Mouse (Mus musculus) intestine, postnatal 0 days (tissue): ENCODE data around the gene Gm45711. TPM values are rescaled to one million over a fixed set of nuclear protein-coding genes. Genes with fewer than 3 reads are reported as not detected.
A peak's percentile ranks its signal among the peaks of the same experiment; 100 is the strongest.
"Not testable (repeated sequence)": the region's sequence is repeated elsewhere in the genome, so short reads cannot be mapped to it uniquely, and the experiment has no call there.

Experiments used
- ATAC-seq: fragments of 200-750 bp; cut with Nextera tagmentation; 2 replicates; pipeline ENCODE4 v1.8.0; 2017; ENCODE audit warnings: mild to moderate bottlenecking, moderate TSS enrichment, moderate library complexity
- H3K27ac ChIP-seq: fragments of 300-500 bp; sonication (generic); 2 replicates; pipeline ENCODE4 v1.5.1; 2014; ENCODE audit warnings: mild to moderate bottlenecking, low read depth, low read length, moderate library complexity
- H3K27me3 ChIP-seq: fragments of 300-500 bp; sonication (generic); replicated peaks from 2 replicates; pipeline ENCODE4 v1.6.1; 2014; ENCODE audit warnings: low read length, mixed read lengths; ENCODE audit not compliant: control insufficient read depth, insufficient read depth
- H3K36me3 ChIP-seq: fragments of 300-500 bp; sonication (generic); 2 replicates; pipeline ENCODE4 v1.6.1; 2014; ENCODE audit warnings: mild to moderate bottlenecking, moderate library complexity; ENCODE audit not compliant: control insufficient read depth, insufficient read depth
- H3K4me1 ChIP-seq: fragments of 300-500 bp; sonication (generic); replicated peaks from 2 replicates; pipeline ENCODE4 v1.6.1; 2014; ENCODE audit warnings: antibody characterized with exemption, low read length, mixed read lengths; ENCODE audit not compliant: control insufficient read depth, insufficient read depth
- H3K4me2 ChIP-seq: fragments of 300-500 bp; sonication (generic); replicated peaks from 2 replicates; pipeline ENCODE4 v1.6.1; 2014; ENCODE audit warnings: low read depth, mild to moderate bottlenecking, moderate library complexity
- H3K4me3 ChIP-seq: fragments of 300-500 bp; sonication (generic); 2 replicates; pipeline ENCODE4 v1.5.1; 2014; ENCODE audit warnings: low read depth, low read length
- H3K9ac ChIP-seq: fragments of 300-500 bp; sonication (generic); 2 replicates; pipeline ENCODE4 v1.6.1; 2014; ENCODE audit warnings: mild to moderate bottlenecking, low read depth, low read length
- H3K9me3 ChIP-seq: fragments of 300-500 bp; sonication (generic); 2 replicates; pipeline ENCODE4 v1.6.1; 2016; ENCODE audit warnings: mixed run types; ENCODE audit not compliant: control insufficient read depth
- CTCF ChIP-seq: sonication (generic); IDR thresholded peaks from 2 replicates; pipeline ENCODE4 v1.5.1; 2016; ENCODE audit warnings: low read depth, mild to moderate bottlenecking, control low read depth, antibody characterized with exemption, moderate library complexity
- whole genome bisulfite sequencing: fragments of 180-500 bp; shearing (Covaris S2); extraction: QIAGEN DNeasy Blood & Tissue Kit; methylation state at CpG from one replicate; pipeline ENCODE4 v1.1.7; 2014; 5-methylcytosine and 5-hydroxymethylcytosine counted together
- polyA plus RNA-seq: library from polyadenylated mRNA; unstranded; fragments of >200 nt; fragmentation: Nextera tagmentation; extraction: Ambion mirVana; gene quantifications from 2 replicates; pipeline ENCODE4 v1.2.1, GENCODE M21; 2015

Gm45711 gene
- not detected in 2 replicates for polyA plus RNA-seq

DNA sequence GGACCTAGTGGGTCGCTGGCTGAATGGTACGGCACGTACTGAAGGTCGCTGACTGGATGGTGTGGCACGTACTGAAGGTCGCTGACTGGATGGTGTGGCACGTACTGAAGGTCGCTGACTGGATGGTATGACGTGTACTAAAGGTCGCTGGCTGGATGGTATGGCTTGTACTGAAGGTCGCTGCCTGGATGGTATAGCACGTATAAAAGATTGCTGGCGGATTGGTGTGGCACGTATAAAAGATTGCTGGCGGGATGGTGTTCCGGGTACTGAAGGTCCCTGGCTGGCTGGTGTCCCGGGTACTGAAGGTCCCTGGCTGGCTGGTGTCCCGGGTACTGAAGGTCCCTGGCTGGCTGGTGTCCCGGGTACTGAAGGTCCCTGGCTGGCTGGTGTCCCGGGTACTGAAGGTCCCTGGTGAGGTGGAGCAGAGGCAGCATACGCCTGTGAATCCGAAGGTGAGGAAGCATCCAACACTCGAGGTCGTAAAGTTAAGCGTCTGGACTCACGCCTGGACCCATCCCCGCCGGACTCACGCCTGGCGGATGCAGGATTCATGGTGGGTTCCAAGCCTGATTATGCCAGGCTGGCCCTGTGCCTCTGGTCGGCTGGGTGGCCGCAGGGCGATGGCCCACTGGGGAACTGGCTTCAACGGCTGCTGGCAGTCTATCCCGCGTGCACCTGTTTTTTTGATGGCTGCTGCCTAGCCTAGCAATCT, at the start of gene Gm45711, which contains the start of gene Cmtm1:
TSS of gene Gm45711 (minus strand) at position 641 of the 715 bp plus-strand sequence.
TSS of gene Cmtm1 (minus strand) at position 705 of the 715 bp plus-strand sequence.
- 89% methylated on average over 35 of the region's 36 CpGs for WGBS
- not testable (repeated sequence) for H3K27me3 ChIP-seq, H3K4me3 ChIP-seq, H3K4me1 ChIP-seq, H3K9ac ChIP-seq, H3K4me2 ChIP-seq, H3K9me3 ChIP-seq, H3K36me3 ChIP-seq, ATAC-seq, H3K27ac ChIP-seq

DNA sequence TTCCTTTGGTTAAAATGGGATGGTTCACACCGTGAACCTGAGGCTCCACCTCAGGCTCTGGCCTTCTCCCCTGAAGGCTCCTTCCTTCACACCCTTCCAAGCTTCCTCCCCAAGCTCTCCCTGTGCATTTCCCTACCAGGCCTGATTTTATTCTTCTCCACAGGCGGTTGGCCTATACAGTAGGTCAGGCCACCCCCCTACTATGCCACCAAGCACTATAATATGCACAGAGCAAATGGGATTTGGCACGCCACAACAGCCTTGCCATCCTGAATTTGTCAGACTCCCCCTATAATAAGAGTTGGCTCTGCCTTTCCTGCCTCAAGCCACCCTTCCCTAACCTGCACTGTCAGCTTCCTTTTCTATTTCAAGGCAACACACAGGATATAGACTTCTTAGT, 48.8 kb upstream of the Gm45711 start:
- Histone ChIP-seq H3K4me1 (no peaks in the 10 kb centered on the region), H3K9ac (no peak overlapping the region), H3K27me3 (no peaks in the 10 kb centered on the region), H3K9me3 (no peaks in the 10 kb centered on the region), H3K27ac (no peak overlapping the region), H3K4me3 (no peak overlapping the region), H3K4me2 (no peak overlapping the region), H3K36me3 (0 out of 2 replicates have a peak, but pooled peaks cover 19% of the 10 kb centered on the region)
- ATAC-seq = no peak
- WGBS = 90% methylated on average over 3 of the region's 3 CpGs
- TF ChIP-seq CTCF = no peak

DNA sequence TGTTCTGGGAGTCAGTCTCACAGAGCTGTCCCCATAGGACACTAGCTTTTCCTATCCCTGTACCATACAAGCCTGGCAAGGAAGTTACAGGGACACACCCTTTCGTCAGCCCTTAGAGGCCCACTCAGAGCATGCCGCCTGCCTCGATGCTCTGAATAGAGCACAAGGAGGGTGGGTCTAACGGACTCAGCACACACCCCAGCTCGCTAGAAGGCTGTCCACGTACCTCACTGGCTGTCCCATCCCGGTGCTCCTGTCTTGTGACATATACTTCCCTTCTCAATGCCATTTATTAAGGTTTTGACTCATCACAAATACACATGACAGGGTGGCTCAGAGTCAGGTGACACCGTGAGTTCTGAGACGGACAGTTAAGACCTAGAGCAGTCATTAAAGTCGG, 44.6 kb upstream of the Gm45711 start:
- no peak overlapping the region for H3K9ac ChIP-seq
- no peak for TF ChIP-seq CTCF
- H3K36me3 ChIP-seq = peaks cover 22% of the 10 kb centered on the region
- 66% methylated on average over 10 of the region's 10 CpGs for WGBS
- H3K27ac ChIP-seq = no peak overlapping the region
- H3K4me3 ChIP-seq = no peak overlapping the region
- no peaks in the 10 kb centered on the region for H3K27me3 ChIP-seq
- no peak overlapping the region for H3K4me2 ChIP-seq
- peak; percentile 59 for ATAC-seq
- no peaks in the 10 kb centered on the region for H3K9me3 ChIP-seq
- 0 out of 2 replicates have a peak, but pooled peaks cover 2% of the 10 kb centered on the region for H3K4me1 ChIP-seq

DNA sequence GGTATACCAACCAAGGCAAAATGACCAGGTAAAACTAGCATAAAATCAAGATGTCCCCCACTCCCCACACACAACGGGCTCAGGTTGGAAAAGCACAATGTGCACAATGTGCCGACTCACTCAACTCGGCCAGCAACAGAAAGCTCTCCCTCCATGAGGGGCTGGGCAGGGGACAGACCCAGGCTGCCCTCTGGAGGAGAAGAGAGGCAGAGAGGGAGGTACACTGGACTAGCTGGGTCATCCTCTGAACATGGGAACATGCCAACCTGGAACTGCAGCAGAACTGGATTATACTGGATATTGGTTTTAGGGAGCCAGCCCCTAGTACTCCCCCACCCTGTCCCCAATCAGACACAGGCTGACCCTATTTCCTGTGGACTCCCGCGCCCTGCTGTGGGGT, 43.3 kb upstream of the Gm45711 start:
- WGBS = 69% methylated on average over 5 of the region's 5 CpGs
- TF ChIP-seq CTCF = peak; percentile 57
- Histone ChIP-seq H3K36me3 (peaks cover 22% of the 10 kb centered on the region), H3K27me3 (no peaks in the 10 kb centered on the region), H3K4me3 (no peak overlapping the region), H3K9me3 (no peaks in the 10 kb centered on the region), H3K4me1 (0 out of 2 replicates have a peak, but pooled peaks cover 2% of the 10 kb centered on the region), H3K9ac (no peak overlapping the region), H3K4me2 (no peak overlapping the region), H3K27ac (no peak overlapping the region)
- ATAC-seq = no peak

DNA sequence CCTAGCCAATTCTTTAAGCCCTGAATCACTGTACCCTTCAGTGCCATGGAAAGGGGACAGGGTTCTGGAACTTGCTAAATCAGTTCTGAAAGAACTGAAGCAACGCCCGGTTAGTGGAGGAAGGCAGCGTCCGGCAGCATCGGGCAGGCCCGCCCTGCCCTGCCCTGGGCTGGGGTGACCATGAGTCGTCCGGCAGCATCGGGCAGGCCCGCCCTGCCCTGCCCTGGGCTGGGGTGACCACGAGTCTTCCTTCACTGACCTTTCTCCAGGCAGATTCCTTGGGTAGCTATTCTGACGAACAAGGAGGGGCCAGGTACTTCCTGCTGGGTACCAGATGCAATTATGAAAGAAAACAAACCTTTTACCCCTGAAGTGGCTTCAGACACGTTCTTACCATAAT, 40.2 kb upstream of the Gm45711 start:
- no peak overlapping the region for H3K4me3 ChIP-seq
- no peaks in the 10 kb centered on the region for H3K27me3 ChIP-seq
- 0 out of 2 replicates have a peak, but pooled peaks cover 2% of the 10 kb centered on the region for H3K4me1 ChIP-seq
- H3K4me2 ChIP-seq = no peak overlapping the region
- no peak overlapping the region for H3K9ac ChIP-seq
- H3K36me3 ChIP-seq = peaks cover 21% of the 10 kb centered on the region
- H3K27ac ChIP-seq = no peak overlapping the region
- ATAC-seq = peak; percentile 23; the same call in 1 of the 2 replicates
- no peak for TF ChIP-seq CTCF
- no peaks in the 10 kb centered on the region for H3K9me3 ChIP-seq
- 45% methylated on average over 13 of the region's 13 CpGs for whole genome bisulfite sequencing

DNA sequence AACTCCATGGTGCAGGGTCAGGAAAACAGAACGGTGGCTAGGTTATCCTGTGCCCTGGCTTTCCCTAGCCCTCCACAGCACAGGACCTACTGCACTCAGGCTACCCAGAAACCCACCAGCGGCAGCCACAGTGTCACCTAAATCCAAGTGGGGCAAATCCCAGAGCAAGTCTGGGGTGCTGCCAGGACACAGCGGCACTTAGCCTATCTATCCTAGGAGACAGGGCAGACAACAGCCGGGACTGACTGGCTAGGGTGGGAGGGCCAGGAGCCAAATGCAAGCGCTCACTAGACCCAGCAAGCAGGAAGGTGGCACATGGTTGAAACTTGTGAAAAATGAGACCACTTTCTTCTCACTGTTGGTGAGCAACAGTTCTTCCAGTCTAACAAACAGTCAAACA, 39.1 kb upstream of the Gm45711 start:
- no peak for ATAC-seq
- H3K4me2 ChIP-seq = no peak overlapping the region
- no peak overlapping the region for H3K4me3 ChIP-seq
- H3K36me3 ChIP-seq = peaks cover 21% of the 10 kb centered on the region
- H3K9ac ChIP-seq = no peak overlapping the region
- no peak overlapping the region for H3K27ac ChIP-seq
- H3K9me3 ChIP-seq = no peaks in the 10 kb centered on the region
- WGBS = 79% methylated on average over 5 of the region's 5 CpGs
- TF ChIP-seq CTCF = no peak
- H3K27me3 ChIP-seq = no peaks in the 10 kb centered on the region
- 0 out of 2 replicates have a peak, but pooled peaks cover 2% of the 10 kb centered on the region for H3K4me1 ChIP-seq
